Mouse (Mus musculus) liver, adult 2 months (tissue): ENCODE results near the gene Triml1. TPM values are rescaled to one million over a fixed set of nuclear protein-coding genes. Genes with fewer than 3 reads are reported as not detected.

Source experiments
- DNase-seq: peaks from one replicate; pipeline ENCODE4 v3.0.0-alpha.2; 2011; ENCODE audit warnings: low read depth, low spot score; ENCODE audit errors: extremely low read depth
- H3K27ac ChIP-seq: fragments of 200-500 bp; replicated peaks from 2 replicates; pipeline ENCODE4 v1.5.1; 2012; ENCODE audit warnings: low read depth, mild to moderate bottlenecking, control low read depth, inconsistent platforms, low read length; ENCODE audit not compliant: insufficient read depth
- H3K27me3 ChIP-seq: fragments of 200-500 bp; 2 replicates; pipeline ENCODE4 v1.6.1; 2012; ENCODE audit warnings: mild to moderate bottlenecking, moderate library complexity, low read length, inconsistent platforms; ENCODE audit not compliant: control insufficient read depth, insufficient read depth
- H3K36me3 ChIP-seq: fragments of 200-500 bp; 2 replicates; pipeline ENCODE4 v1.6.1; 2012; ENCODE audit warnings: low read length, inconsistent platforms; ENCODE audit not compliant: control insufficient read depth, insufficient read depth
- H3K4me1 ChIP-seq: fragments of 200-500 bp; 2 replicates; pipeline ENCODE4 v1.6.1; 2011; ENCODE audit warnings: low read length; ENCODE audit not compliant: control insufficient read depth, insufficient read depth
- H3K4me3 ChIP-seq: fragments of 200-500 bp; 2 replicates; pipeline ENCODE4 v1.5.1; 2011; ENCODE audit warnings: low read depth, mild to moderate bottlenecking, control low read depth, low read length, moderate library complexity; ENCODE audit not compliant: insufficient read depth
- H3K79me2 ChIP-seq: fragments of 200-500 bp; 2 replicates; pipeline ENCODE4 v1.6.1; 2012; ENCODE audit warnings: inconsistent platforms, mild to moderate bottlenecking, low read length, moderate library complexity; ENCODE audit not compliant: control insufficient read depth, insufficient read depth
- H3K9ac ChIP-seq: fragments of 200-500 bp; 2 replicates; pipeline ENCODE4 v1.6.1; 2012; ENCODE audit warnings: low read depth, mild to moderate bottlenecking, control low read depth, inconsistent platforms, low read length
- CTCF ChIP-seq: fragments of 200-500 bp; IDR thresholded peaks from 2 replicates; pipeline ENCODE4 v1.5.1; 2011; ENCODE audit warnings: low read depth, low read length, control low read depth
- POLR2A ChIP-seq: fragments of 200-500 bp; IDR thresholded peaks from 2 replicates; pipeline ENCODE4 v1.6.1; 2011; ENCODE audit warnings: low read length, control low read depth; ENCODE audit not compliant: insufficient read depth; ENCODE audit errors: extremely low read depth
- WGBS: fragments of 180-500 bp; shearing (Covaris S2); methylation state at CpG from one replicate; pipeline ENCODE4 v1.1.7; 2018; 5-methylcytosine and 5-hydroxymethylcytosine counted together
- polyA plus RNA-seq: library from polyadenylated mRNA; depleted of rRNA; stranded (reverse); fragments of >200 nt; gene quantifications from 2 replicates; pipeline ENCODE4 v1.2.3, GENCODE M21; 2012; rRNA removed
- total RNA-seq: library from RNA; depleted of rRNA; stranded (reverse); fragments of >200 nt; gene quantifications from 2 replicates; pipeline ENCODE4 v1.2.3, GENCODE M21; 2014; rRNA removed

Triml1 gene
- total and polyA plus RNA-seq, 2 experiments: not detected

- TF ChIP-seq CTCF (no peak), POLR2A (no peak)
- Histone ChIP-seq H3K27me3 (no peaks in the 10 kb centered on the region), H3K36me3 (no peaks in the 10 kb centered on the region), H3K4me1 (no peaks in the 10 kb centered on the region), H3K27ac (no peak overlapping the region), H3K9ac (no peak overlapping the region), H3K4me3 (no peak overlapping the region), H3K79me2 (no peaks in the 10 kb centered on the region)
- no peak for DNase-seq
- WGBS: 75% methylated on average over 6 of the region's 6 CpGs
These were observed 28.0 kb upstream of the Triml1 start for GRCm38 (mm10) chr8:43169249-43169755.

DNA sequence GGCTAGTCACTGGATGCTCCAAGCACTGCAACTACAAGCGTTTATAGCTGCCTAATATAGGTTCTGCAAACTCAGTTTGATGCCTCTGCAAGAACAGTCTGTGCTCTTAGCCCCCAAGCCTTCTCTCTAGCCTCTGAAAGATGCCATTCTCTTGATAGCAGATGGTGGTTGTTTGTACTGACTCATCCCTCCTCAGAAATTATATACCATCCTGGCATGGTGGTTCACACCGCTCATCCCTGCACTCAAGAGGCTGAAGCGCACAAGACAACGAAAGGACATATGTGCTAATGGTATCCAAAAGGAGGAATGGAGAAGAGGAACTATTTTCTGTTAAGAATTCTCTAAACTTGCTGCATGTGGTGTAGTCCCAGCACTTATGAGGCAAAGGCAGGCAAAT, 26.8 kb upstream of the Triml1 start:
- DNase-seq: no peak
- TF ChIP-seq POLR2A (no peak), CTCF (no peak)
- Histone ChIP-seq H3K9ac (no peak overlapping the region), H3K27me3 (no peaks in the 10 kb centered on the region), H3K27ac (no peak overlapping the region), H3K4me1 (no peaks in the 10 kb centered on the region), H3K36me3 (no peaks in the 10 kb centered on the region), H3K79me2 (no peaks in the 10 kb centered on the region), H3K4me3 (no peak overlapping the region)
- 83% methylated on average over 4 of the region's 4 CpGs for WGBS

- Histone ChIP-seq H3K4me3 (no peak overlapping the region), H3K79me2 (no peaks in the 10 kb centered on the region), H3K27ac (no peak overlapping the region), H3K9ac (no peak overlapping the region), H3K4me1 (no peaks in the 10 kb centered on the region), H3K36me3 (no peaks in the 10 kb centered on the region), H3K27me3 (no peaks in the 10 kb centered on the region)
- DNase-seq: no peak
- no peak for TF ChIP-seq CTCF
- no peak for TF ChIP-seq POLR2A
- 76% methylated on average over 3 of the region's 3 CpGs for WGBS
These were observed 23.2 kb upstream of the Triml1 start for GRCm38 (mm10) chr8:43164453-43164852.

DNA sequence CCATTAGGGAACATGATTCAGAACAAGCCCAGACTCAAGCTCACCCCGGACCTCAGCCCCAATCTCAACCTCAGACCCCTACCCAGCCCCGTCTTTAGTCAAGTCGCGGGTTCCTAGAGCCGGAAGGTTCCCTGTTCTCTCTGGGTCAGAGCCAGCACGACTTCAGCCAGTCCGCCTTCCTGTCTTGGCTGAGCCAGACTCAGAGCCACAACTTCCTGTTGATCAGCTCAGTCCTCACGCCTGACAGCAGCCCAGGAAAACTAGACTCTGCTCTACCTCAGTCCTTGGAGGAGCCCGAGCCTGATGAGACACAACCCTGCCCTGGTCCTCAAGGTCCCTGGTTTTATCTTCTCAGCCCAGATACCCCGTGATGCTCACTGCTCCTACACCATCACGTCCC, 22.0 kb upstream of the Triml1 start:
- H3K4me3 ChIP-seq: no peak overlapping the region
- no peaks in the 10 kb centered on the region for H3K79me2 ChIP-seq
- no peak overlapping the region for H3K27ac ChIP-seq
- TF ChIP-seq POLR2A: no peak
- DNase-seq: no peak
- 77% methylated on average over 11 of the region's 11 CpGs for WGBS
- H3K36me3 ChIP-seq: no peaks in the 10 kb centered on the region
- no peaks in the 10 kb centered on the region for H3K27me3 ChIP-seq
- no peak overlapping the region for H3K9ac ChIP-seq
- no peaks in the 10 kb centered on the region for H3K4me1 ChIP-seq

DNA sequence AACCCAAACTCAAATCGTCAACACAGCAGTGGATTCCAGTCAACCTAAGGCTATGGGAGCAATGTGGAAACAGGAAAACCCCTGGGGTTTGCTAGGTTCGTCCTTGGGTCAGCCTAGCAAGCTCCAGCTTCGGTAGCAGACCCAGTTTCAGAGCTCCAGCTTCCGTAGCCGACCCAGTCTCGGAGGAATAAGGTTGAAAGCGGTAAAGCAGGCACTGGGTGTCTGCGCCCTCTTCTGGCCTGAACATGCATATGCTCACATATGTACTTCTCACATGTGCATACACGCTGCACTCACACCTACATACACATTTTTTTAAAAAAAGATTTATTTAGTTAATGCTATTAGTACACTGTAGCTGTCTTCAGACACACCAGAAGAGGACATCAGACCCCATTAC, 8.0 kb upstream of the Triml1 start:
- Histone ChIP-seq H3K79me2 (no peaks in the 10 kb centered on the region), H3K4me1 (no peaks in the 10 kb centered on the region), H3K27me3 (no peaks in the 10 kb centered on the region), H3K9ac (no peak overlapping the region), H3K4me3 (no peak overlapping the region), H3K36me3 (no peaks in the 10 kb centered on the region), H3K27ac (no peak overlapping the region)
- TF ChIP-seq CTCF: no peak
- no peak for TF ChIP-seq POLR2A
- WGBS: 85% methylated on average over 9 of the region's 9 CpGs
- no peak for DNase-seq

DNA sequence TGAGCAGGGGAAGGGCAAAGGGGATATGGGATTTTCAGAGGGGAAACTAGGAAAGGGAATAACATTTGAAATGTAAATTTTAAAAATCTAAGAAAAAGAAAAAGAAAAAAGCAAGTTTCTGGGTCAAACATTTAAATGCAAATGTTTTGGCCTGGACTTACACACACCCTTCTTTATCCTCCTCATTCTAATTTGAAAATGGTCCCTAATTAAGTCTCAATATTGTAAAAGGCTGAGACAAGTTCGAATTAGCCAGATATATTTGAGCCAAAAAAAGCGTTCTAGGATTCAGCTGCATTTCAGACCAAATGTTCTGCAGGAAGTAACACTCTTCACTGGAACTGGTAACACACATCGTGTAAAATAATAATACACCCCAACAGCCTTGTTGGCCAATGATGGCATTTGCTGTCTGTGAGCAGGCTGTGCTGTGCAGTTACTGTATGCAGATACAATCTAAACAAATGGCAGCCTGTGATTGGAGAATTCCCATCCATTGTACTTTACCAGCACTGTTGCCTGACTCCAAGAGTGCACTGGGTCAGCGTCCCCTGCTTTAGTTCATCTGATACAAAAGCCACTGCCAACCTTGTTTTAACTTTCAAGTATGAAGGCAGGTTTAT, 30.0 kb downstream of the Triml1 start:
- no peaks in the 10 kb centered on the region for H3K4me1 ChIP-seq
- no peaks in the 10 kb centered on the region for H3K36me3 ChIP-seq
- no peak overlapping the region for H3K4me3 ChIP-seq
- H3K79me2 ChIP-seq: no peaks in the 10 kb centered on the region
- no peak overlapping the region for H3K27ac ChIP-seq
- DNase-seq: no peak
- H3K27me3 ChIP-seq: no peaks in the 10 kb centered on the region
- no peak overlapping the region for H3K9ac ChIP-seq
- TF ChIP-seq POLR2A (no peak), CTCF (no peak)
- 69% methylated on average over 4 of the region's 4 CpGs for WGBS

Other genes with a start within 250 kb of the Triml1 start
- not detected in 2 replicates for gene Triml2, start 39.1 kb upstream of the Triml1 start, total RNA-seq
- not detected in 2 replicates for gene Triml2, start 39.1 kb upstream of the Triml1 start, polyA plus RNA-seq
- gene Zfp42, start 165.5 kb upstream of the Triml1 start, total RNA-seq: not detected in 2 replicates
- gene Zfp42, start 165.5 kb upstream of the Triml1 start, polyA plus RNA-seq: not detected in 2 replicates